In the genomic region with DNA sequence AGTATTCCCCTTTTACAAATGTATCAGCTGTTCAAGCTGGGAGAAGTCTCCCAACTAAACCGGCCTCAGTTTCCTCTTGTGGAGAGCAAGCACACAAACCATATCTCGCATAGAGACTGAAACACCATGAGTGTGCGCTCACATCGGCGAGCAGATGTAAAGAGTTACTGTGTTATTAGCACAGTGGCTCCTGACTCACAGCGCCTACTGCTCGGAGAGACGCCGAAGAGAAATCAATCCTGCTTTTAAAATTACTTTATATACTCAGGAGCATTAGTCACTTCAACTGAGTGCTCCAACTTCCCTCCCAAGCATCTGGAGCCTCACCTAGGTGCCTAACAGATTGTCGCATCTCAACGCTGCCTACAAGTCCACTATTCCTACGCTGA, we compare ENCODE assay signal across 8 mouse cellular contexts. TPM values are rescaled to one million over a fixed set of nuclear protein-coding genes. Genes with fewer than 3 reads are reported as not detected.
DNase-seq lines count a peak whose midpoint lies in the region; ATAC-seq and TF ChIP-seq lines count a peak whose summit lies in the region.

No protein-coding gene starts in this region.

- no peak for ATAC-seq in heart, embryonic 14.5 days (ENCODE audit: insufficient number of reproducible peaks, insufficient read depth, low FRiP score, low read depth)
- peak; percentile 42; the same call in 1 of the 2 replicates for ATAC-seq in G1E (ENCODE audit: extremely low read depth, insufficient number of reproducible peaks, low FRiP score, poor library complexity, severe bottlenecking)
- peak; percentile 44 for ATAC-seq in forebrain, embryonic 15.5 days (replicated peaks)
- ATAC-seq in liver, embryonic 14.5 days (ENCODE audit: insufficient read depth): 0 out of 2 replicates have a peak, but pooled peaks have one; percentile 12

- 13% methylated on average over 12 of the region's 12 CpGs for WGBS in heart, embryonic 14.5 days
- 20% methylated on average over 12 of the region's 12 CpGs for WGBS in forebrain, embryonic 15.5 days
- 39% methylated on average over 12 of the region's 12 CpGs for WGBS in liver, embryonic 14.5 days (ENCODE audit: insufficient replicate concordance)

- H3K9me3 ChIP-seq in heart, embryonic 14.5 days (ENCODE audit: control insufficient read depth, low read length): peaks cover 7% of the 10 kb centered on the region; the same call in 1 of the 2 replicates
- H3K9me3 ChIP-seq in G1E (replicated peaks): no peaks in the 10 kb centered on the region
- no peaks in the 10 kb centered on the region for H3K9me3 ChIP-seq in forebrain, embryonic 15.5 days
- H3K9me3 ChIP-seq in liver, embryonic 14.5 days (ENCODE audit: control insufficient read depth, low read length): no peaks in the 10 kb centered on the region

- H3K27ac ChIP-seq in heart, embryonic 14.5 days (replicated peaks in 1 of 2; ENCODE audit: control insufficient read depth in 1 of 2, insufficient read depth in 1 of 2, low read depth in 2 of 2, low read length in 2 of 2): peak overlapping the region; percentile 83 to 88
- H3K27ac ChIP-seq in forebrain, embryonic 15.5 days (replicated peaks): peak overlapping the region; percentile 72; the same call in 1 of the 2 replicates
- no peak overlapping the region for H3K27ac ChIP-seq in liver, embryonic 14.5 days

- no peak for TF ChIP-seq CTCF in G1E (IDR thresholded peaks at IDR 0.05; ENCODE audit: low read depth, low read length)
- no peak for TF ChIP-seq CTCF in liver, embryonic 14.5 days (IDR thresholded peaks at IDR 0.05; ENCODE audit: low read depth)

- H3K9ac ChIP-seq in heart, embryonic 14.5 days (ENCODE audit: low read length): peak overlapping the region; percentile 91
- H3K9ac ChIP-seq in forebrain, embryonic 15.5 days (replicated peaks): peak overlapping the region; percentile 66
- H3K9ac ChIP-seq in liver, embryonic 14.5 days (replicated peaks): peak overlapping the region; percentile 47; the same call in 1 of the 2 replicates

- DNase-seq in heart, adult 8-10 months (ENCODE audit: low spot score): no peak
- peak; percentile 15 for DNase-seq in G1E (ENCODE audit: low spot score)
- DNase-seq in liver, embryonic 14.5 days (ENCODE audit: low read depth in 3 of 3, low spot score in 3 of 3): no peak
- DNase-seq in thymus, postnatal 14 days: no peak
- DNase-seq in spleen, adult 18-20 months: no peak
- no peak for DNase-seq in retina, postnatal 1 day

- H3K36me3 ChIP-seq in heart, embryonic 14.5 days (ENCODE audit: control insufficient read depth, insufficient read depth, low read length): no peaks in the 10 kb centered on the region
- peaks cover 38% of the 10 kb centered on the region for H3K36me3 ChIP-seq in G1E (replicated peaks)
- no peaks in the 10 kb centered on the region for H3K36me3 ChIP-seq in forebrain, embryonic 15.5 days
- H3K36me3 ChIP-seq in liver, embryonic 14.5 days (replicated peaks; ENCODE audit: control insufficient read depth, insufficient read depth, low read depth): no peaks in the 10 kb centered on the region

- H3K27me3 ChIP-seq in heart, embryonic 14.5 days (ENCODE audit: control insufficient read depth, insufficient read depth, low read length): peaks cover 11% of the 10 kb centered on the region
- H3K27me3 ChIP-seq in G1E (ENCODE audit: insufficient read depth, low read length): peaks cover 20% of the 10 kb centered on the region
- H3K27me3 ChIP-seq in forebrain, embryonic 15.5 days: 0 out of 2 replicates have a peak, but pooled peaks cover 3% of the 10 kb centered on the region
- peaks cover 48% of the 10 kb centered on the region for H3K27me3 ChIP-seq in liver, embryonic 14.5 days (ENCODE audit: control insufficient read depth, insufficient read depth, low read length)

- H3K4me2 ChIP-seq in heart, embryonic 14.5 days (ENCODE audit: low read length): peak overlapping the region; percentile 85
- peak overlapping the region; percentile 70 for H3K4me2 ChIP-seq in forebrain, embryonic 15.5 days (replicated peaks)
- peak overlapping the region; percentile 73 for H3K4me2 ChIP-seq in liver, embryonic 14.5 days (ENCODE audit: low read depth)

- no peak for TF ChIP-seq EP300 in liver, embryonic 14.5 days (IDR thresholded peaks at IDR 0.05; ENCODE audit: low read depth)

- H3K4me3 ChIP-seq in heart, embryonic 14.5 days (ENCODE audit: control insufficient read depth in 1 of 2, insufficient read depth in 1 of 2, low read depth in 1 of 2, low read length in 2 of 2): peak overlapping the region; percentile 78 to 87
- peak overlapping the region; percentile 80 for H3K4me3 ChIP-seq in G1E (ENCODE audit: low read depth, low read length)
- peak overlapping the region; percentile 79 for H3K4me3 ChIP-seq in forebrain, embryonic 15.5 days
- peak overlapping the region; percentile 61 to 63 for H3K4me3 ChIP-seq in liver, embryonic 14.5 days (ENCODE audit: insufficient read depth in 1 of 2, low read depth in 2 of 2, low read length in 2 of 2)

- H3K4me1 ChIP-seq in heart, embryonic 14.5 days (ENCODE audit: control insufficient read depth in 2 of 2, insufficient read depth in 2 of 2, low read length in 2 of 2): peaks cover 21 to 27% of the 10 kb centered on the region in 2 experiments
- peaks cover 61% of the 10 kb centered on the region for H3K4me1 ChIP-seq in G1E (ENCODE audit: insufficient read depth, low read depth, low read length)
- peaks cover 13% of the 10 kb centered on the region for H3K4me1 ChIP-seq in forebrain, embryonic 15.5 days
- peaks cover 0 to 2% of the 10 kb centered on the region in 2 experiments; a peak in 1 of 4 replicates for H3K4me1 ChIP-seq in liver, embryonic 14.5 days (replicated peaks; ENCODE audit: control insufficient read depth in 2 of 2, insufficient read depth in 2 of 2, low read length in 1 of 2)

RNA-seq across cellular contexts. Expression of gene Homer2, which starts 1.3 kb away (rescaled TPM):
- 80.4 and 84.1 TPM in 2 replicates for polyA plus RNA-seq in heart, embryonic 14.5 days (2014; fragmentation: Nextera tagmentation; extraction: Ambion mirVana)
- 100 to 1,000 TPM in 2 of 4 experiments, 10 to 100 TPM in 2; 87.9 to 110 (median 104) TPM for total RNA-seq in heart, adult 8-10 months (2022)
- 24.6 and 35.9 TPM in 2 replicates for total RNA-seq in G1E (2014; fragmentation: Nextera tagmentation)
- total RNA-seq in G1E (2017): 32.5 and 45.9 TPM in 2 replicates
- polyA plus RNA-seq in G1E (2012): 37.3 and 50.6 TPM in 2 replicates
- polyA plus RNA-seq in forebrain, embryonic 15.5 days (2015; fragmentation: Nextera tagmentation; extraction: Ambion mirVana): 25.0 and 25.9 TPM in 2 replicates
- 1.4 and 2.6 TPM in 2 replicates for polyA plus RNA-seq in liver, embryonic 14.5 days (2012; rRNA removed)
- 2.8 and 2.9 TPM in 2 replicates for polyA plus RNA-seq in liver, embryonic 14.5 days (2014; fragmentation: Nextera tagmentation; extraction: Ambion mirVana)

RNA-seq across cellular contexts. Expression of gene Ramac, which starts 56.7 kb away (rescaled TPM):
- polyA plus RNA-seq in heart, embryonic 14.5 days (2014; fragmentation: Nextera tagmentation; extraction: Ambion mirVana): 75.8 and 86.9 TPM in 2 replicates
- total RNA-seq in heart, adult 8-10 months (2022): 10 to 100 TPM; 24.8 to 28.8 (median 25.8) TPM
- total RNA-seq in G1E (2014; fragmentation: Nextera tagmentation) (41.5 and 47.5 TPM in 2 replicates), G1E (2017) (99.7 and 111 TPM in 2 replicates)
- 19.8 and 29.4 TPM in 2 replicates for polyA plus RNA-seq in G1E (2012)
- 157 and 166 TPM in 2 replicates for polyA plus RNA-seq in forebrain, embryonic 15.5 days (2015; fragmentation: Nextera tagmentation; extraction: Ambion mirVana)
- 15.7 and 22.7 TPM in 2 replicates for polyA plus RNA-seq in liver, embryonic 14.5 days (2012; rRNA removed)
- 53.1 and 59.7 TPM in 2 replicates for polyA plus RNA-seq in liver, embryonic 14.5 days (2014; fragmentation: Nextera tagmentation; extraction: Ambion mirVana)
